Mouse (Mus musculus) stomach, postnatal 0 days (tissue): ENCODE measurements at regions not wholly inside any gene's neighbourhood (a gene's known extent, or its start where the extent isn't known, plus 50 kb on each side); places are given as distances from the start of the nearest gene placed in this dataset.

Experiments used
- CTCF ChIP-seq: IDR thresholded peaks from 2 replicates; pipeline ENCODE4 v1.5.1; 2016; ENCODE audit warnings: antibody characterized with exemption, low read depth, mild to moderate bottlenecking, moderate library complexity
- EP300 ChIP-seq: optimal IDR thresholded peaks from 2 replicates; pipeline ENCODE3; 2016; ENCODE audit warnings: antibody characterized with exemption

DNA sequence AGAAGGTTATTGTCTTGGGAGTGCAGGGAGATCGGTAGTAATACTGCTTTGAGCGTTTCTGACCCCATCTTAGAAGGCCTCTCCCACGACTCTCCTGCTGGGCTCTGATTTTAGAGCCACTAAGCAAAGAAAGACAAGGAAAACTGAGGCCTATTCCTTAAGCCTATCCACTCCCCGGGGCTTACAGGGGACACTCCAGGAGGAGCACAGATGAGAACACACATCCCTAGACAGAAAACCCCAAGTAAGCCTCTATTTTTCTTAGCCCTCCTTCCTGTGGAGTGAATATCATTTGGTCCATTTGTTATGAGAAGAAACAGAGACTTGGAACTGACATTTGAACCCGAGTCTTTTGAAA is 67.7 kb upstream of the Ubash3b start:
- TF ChIP-seq CTCF (no peak), EP300 (no peak)
